ENCODE assay signal across 13 mouse cellular contexts in the genomic region with DNA sequence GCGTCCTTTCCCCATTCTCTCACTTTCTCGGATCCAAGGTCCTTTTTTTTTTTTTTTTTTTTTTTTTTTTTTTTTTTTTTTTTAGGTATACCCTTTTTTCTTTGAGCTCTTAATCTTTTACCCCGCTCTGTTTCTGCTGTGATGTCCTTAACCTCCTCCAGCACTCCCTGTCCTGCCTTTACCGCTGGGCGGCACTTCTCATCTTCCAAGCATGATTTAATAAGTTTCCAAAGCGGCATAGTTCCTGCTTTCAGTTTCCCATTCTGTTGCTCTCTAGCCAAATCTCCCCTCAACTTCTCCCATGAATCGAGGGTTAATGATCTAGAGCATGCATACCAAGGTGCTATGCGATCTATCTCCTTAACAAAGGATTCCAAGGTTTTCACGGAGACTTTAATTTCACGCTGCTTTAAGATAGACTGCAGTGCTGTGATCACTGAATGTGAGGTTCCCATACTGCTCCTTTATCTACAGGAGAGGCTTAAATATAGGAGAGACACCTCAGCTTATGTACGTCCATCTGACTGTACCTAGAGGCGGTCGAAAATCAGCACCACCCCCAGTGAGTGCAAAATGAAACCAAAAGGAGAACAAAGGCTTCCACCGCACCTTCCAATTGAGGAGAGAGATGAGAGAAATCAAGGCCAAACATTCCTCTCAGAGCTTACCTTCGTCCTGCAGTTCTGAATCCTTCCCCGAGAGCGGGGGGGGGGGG. TPM values are rescaled to one million over a fixed set of nuclear protein-coding genes. Genes with fewer than 3 reads are reported as not detected.
A peak's percentile ranks its signal among the peaks of the same experiment; 100 is the strongest.
DNase-seq lines count a peak whose midpoint lies in the region; ATAC-seq and TF ChIP-seq lines count a peak whose summit lies in the region.
"Had no signal": no experiment of that assay in that cellular context is flagged by ENCODE, and none has a peak within 500 bp of the region (broad histone marks: within the 10 kb centered on the region; RNA-seq: fewer than 3 reads in every experiment).

No protein-coding gene starts in this region.

- peak; percentile 74; the same call in 1 of the 2 replicates for ATAC-seq in frontal cortex, adult (ENCODE audit: low TSS enrichment)
- ATAC-seq in neural tube, embryonic 13.5 days (ENCODE audit: low read depth) = no peak
- peak; percentile 29 for ATAC-seq in forebrain, postnatal 0 days
- ATAC-seq in liver, embryonic 12.5 days = no peak

- no peaks in the 10 kb centered on the region for H3K27me3 ChIP-seq in neural tube, embryonic 13.5 days
- no peaks in the 10 kb centered on the region for H3K27me3 ChIP-seq in forebrain, postnatal 0 days (ENCODE audit: insufficient read depth, low read length)
- no peaks in the 10 kb centered on the region for H3K27me3 ChIP-seq in liver, embryonic 12.5 days (replicated peaks)
- H3K27me3 ChIP-seq: CH12.LX; embryonic facial prominence, embryonic 12.5 days; kidney, embryonic 15.5 days; liver, embryonic 15.5 days; stomach, embryonic 15.5 days had no signal

- peaks cover 14% of the 10 kb centered on the region for H3K9me3 ChIP-seq in neural tube, embryonic 13.5 days
- no peaks in the 10 kb centered on the region for H3K9me3 ChIP-seq in forebrain, postnatal 0 days (ENCODE audit: low read length)
- peaks cover 24% of the 10 kb centered on the region for H3K9me3 ChIP-seq in liver, embryonic 12.5 days (replicated peaks)
- H3K9me3 ChIP-seq: stomach, embryonic 15.5 days had no signal

- H3K27ac ChIP-seq in neural tube, embryonic 13.5 days (replicated peaks) = no peak overlapping the region
- no peak overlapping the region for H3K27ac ChIP-seq in forebrain, postnatal 0 days (ENCODE audit: low read depth, low read length)
- no peak overlapping the region for H3K27ac ChIP-seq in liver, embryonic 12.5 days
- H3K27ac ChIP-seq: embryonic facial prominence, embryonic 12.5 days; kidney, embryonic 15.5 days; limb, embryonic 10.5 days; liver, embryonic 15.5 days; stomach, embryonic 15.5 days had no signal

- H3K36me3 ChIP-seq in neural tube, embryonic 13.5 days = no peaks in the 10 kb centered on the region
- no peaks in the 10 kb centered on the region for H3K36me3 ChIP-seq in forebrain, postnatal 0 days (ENCODE audit: insufficient read depth)
- H3K36me3 ChIP-seq in liver, embryonic 12.5 days = no peaks in the 10 kb centered on the region
- H3K36me3 ChIP-seq: embryonic facial prominence, embryonic 12.5 days; kidney, embryonic 15.5 days; limb, embryonic 10.5 days; liver, embryonic 15.5 days; stomach, embryonic 15.5 days had no signal

- H3K4me3 ChIP-seq in neural tube, embryonic 13.5 days = peak overlapping the region; percentile 24
- peak overlapping the region; percentile 29 for H3K4me3 ChIP-seq in forebrain, postnatal 0 days (ENCODE audit: low read depth, low read length)
- no peak overlapping the region for H3K4me3 ChIP-seq in liver, embryonic 12.5 days
- H3K4me3 ChIP-seq: embryonic facial prominence, embryonic 12.5 days; kidney, embryonic 15.5 days; limb, embryonic 10.5 days; liver, embryonic 15.5 days; stomach, embryonic 15.5 days had no signal

- peak overlapping the region; percentile 22 for H3K4me2 ChIP-seq in neural tube, embryonic 13.5 days
- peak overlapping the region; percentile 31 for H3K4me2 ChIP-seq in forebrain, postnatal 0 days (ENCODE audit: low read depth)
- no peak overlapping the region for H3K4me2 ChIP-seq in liver, embryonic 12.5 days
- H3K4me2 ChIP-seq: embryonic facial prominence, embryonic 12.5 days; kidney, embryonic 15.5 days; liver, embryonic 15.5 days; stomach, embryonic 15.5 days had no signal

- no peaks in the 10 kb centered on the region for H3K4me1 ChIP-seq in neural tube, embryonic 13.5 days (replicated peaks)
- H3K4me1 ChIP-seq in forebrain, postnatal 0 days (ENCODE audit: insufficient read depth) = no peaks in the 10 kb centered on the region
- no peaks in the 10 kb centered on the region for H3K4me1 ChIP-seq in liver, embryonic 12.5 days
- H3K4me1 ChIP-seq: embryonic facial prominence, embryonic 12.5 days; kidney, embryonic 15.5 days; limb, embryonic 10.5 days; liver, embryonic 15.5 days; stomach, embryonic 15.5 days had no signal

- no peak for TF ChIP-seq CTCF in forebrain, postnatal 0 days (IDR thresholded peaks at IDR 0.05; ENCODE audit: low read depth)

- H3K9ac ChIP-seq in neural tube, embryonic 13.5 days = no peak overlapping the region
- H3K9ac ChIP-seq in forebrain, postnatal 0 days = peak overlapping the region; percentile 45
- no peak overlapping the region for H3K9ac ChIP-seq in liver, embryonic 12.5 days
- H3K9ac ChIP-seq: embryonic facial prominence, embryonic 12.5 days; kidney, embryonic 15.5 days; liver, embryonic 15.5 days; stomach, embryonic 15.5 days had no signal

- no peak for DNase-seq in frontal cortex, postnatal 25 days (ENCODE audit: low spot score in 2 of 2)
- DNase-seq in neural tube, embryonic 10.5 days (ENCODE audit: extremely low spot score, low spot score) = no peak
- DNase-seq in forebrain, postnatal 0 days = peak; percentile 22
- no peak for DNase-seq in thymus, postnatal 4 days

- 86% methylated on average over 17 of the region's 17 CpGs for WGBS in neural tube, embryonic 13.5 days
- 86% methylated on average over 17 of the region's 17 CpGs for WGBS in forebrain, postnatal 0 days
- 78% methylated on average over 17 of the region's 17 CpGs for WGBS in liver, embryonic 12.5 days (ENCODE audit: insufficient replicate concordance)

RNA-seq across cellular contexts. Expression of gene Nelfa, which starts 17.4 kb away (rescaled TPM):
- polyA plus RNA-seq in neural tube, embryonic 13.5 days (2015; fragmentation: Nextera tagmentation; extraction: Ambion mirVana) = 38.5 and 42.6 TPM in 2 replicates
- 23.2 and 28.5 TPM in 2 replicates for total RNA-seq in forebrain, postnatal 0 days (2014; rRNA removed)
- 28.9 and 32.6 TPM in 2 replicates for polyA plus RNA-seq in forebrain, postnatal 0 days (2015; fragmentation: Nextera tagmentation; extraction: Ambion mirVana)
- polyA plus RNA-seq in liver, embryonic 12.5 days (2016; fragmentation: Nextera tagmentation; extraction: Ambion mirVana) = 42.7 and 42.9 TPM in 2 replicates

RNA-seq across cellular contexts. Expression of gene Gm1673, which starts 29.6 kb away (rescaled TPM):
- polyA plus RNA-seq in neural tube, embryonic 13.5 days (2015; fragmentation: Nextera tagmentation; extraction: Ambion mirVana) = 369 and 526 TPM in 2 replicates
- 539 and 762 TPM in 2 replicates for total RNA-seq in forebrain, postnatal 0 days (2014; rRNA removed)
- polyA plus RNA-seq in forebrain, postnatal 0 days (2015; fragmentation: Nextera tagmentation; extraction: Ambion mirVana) = 747 and 963 TPM in 2 replicates
- 11.6 and 13.0 TPM in 2 replicates for polyA plus RNA-seq in liver, embryonic 12.5 days (2016; fragmentation: Nextera tagmentation; extraction: Ambion mirVana)
- total RNA-seq: CH12.LX had no signal

RNA-seq across cellular contexts. Expression of gene Nat8l, which starts 42.2 kb away (rescaled TPM):
- polyA plus RNA-seq in neural tube, embryonic 13.5 days (2015; fragmentation: Nextera tagmentation; extraction: Ambion mirVana) = 4.3 and 4.7 TPM in 2 replicates
- total RNA-seq in forebrain, postnatal 0 days (2014; rRNA removed) = 28.1 and 31.8 TPM in 2 replicates
- polyA plus RNA-seq in forebrain, postnatal 0 days (2015; fragmentation: Nextera tagmentation; extraction: Ambion mirVana) = 4.3 and 4.9 TPM in 2 replicates
- 0.04 and 0.08 TPM in 2 replicates for polyA plus RNA-seq in liver, embryonic 12.5 days (2016; fragmentation: Nextera tagmentation; extraction: Ambion mirVana)

Comparison
In these comparisons a context has a peak if more than half of its experiments do, and no peak if none do; other contexts are left out.
1. ATAC-seq: peak in frontal cortex, adult (single experiment) and forebrain, postnatal 0 days (single experiment); none in neural tube, embryonic 13.5 days (single experiment) and liver, embryonic 12.5 days (single experiment).
2. RNA of gene Gm1673, which starts 29.6 kb away (polyA plus RNA-seq): 747 to 963 TPM in forebrain, postnatal 0 days and 369 to 526 TPM in neural tube, embryonic 13.5 days; 11.6 to 13.0 TPM in liver, embryonic 12.5 days; every median in the first group is over 10 times any median in the second.